Mouse (Mus musculus): ENCODE data around the gene Pih1d3. TPM values are rescaled to one million over a fixed set of nuclear protein-coding genes. Genes with fewer than 3 reads are reported as not detected.

Gene Pih1d3
- not detected in 2 replicates for polyA plus RNA-seq (2012; ENCODE audit: insufficient read depth, insufficient read length, missing spikeins)

GRCm38 (mm10) chr1:31222564-31222963, at the start of gene Pih1d3, which contains the start of gene 4931428L18Rik:
Pih1d3 (plus strand) TSS chr1:31222838.
4931428L18Rik (minus strand) TSS chr1:31222684.
- Histone ChIP-seq H3K4me3 (ENCODE audit: insufficient read depth, low read depth, low read length) (no peak within 1 kb of the TSS), H3K4me1 (ENCODE audit: control insufficient read depth, insufficient read depth, insufficient read length, low read length) (no peaks in the 10 kb centered on the region), H3K27ac (replicated peaks; ENCODE audit: low read depth, low read length) (no peak within 1 kb of the TSS)

GRCm38 (mm10) chr1:31175401-31175800, 47.2 kb upstream of the Pih1d3 start:
- Histone ChIP-seq H3K27ac (replicated peaks; ENCODE audit: low read depth, low read length) (no peak overlapping the region), H3K4me1 (ENCODE audit: control insufficient read depth, insufficient read depth, insufficient read length, low read length) (no peaks in the 10 kb centered on the region), H3K4me3 (ENCODE audit: insufficient read depth, low read depth, low read length) (no peak overlapping the region)

- H3K27ac ChIP-seq (replicated peaks; ENCODE audit: low read depth, low read length) = no peak within 1 kb of the TSS
- H3K4me3 ChIP-seq (ENCODE audit: insufficient read depth, low read depth, low read length) = no peak within 1 kb of the TSS
- H3K4me1 ChIP-seq (ENCODE audit: control insufficient read depth, insufficient read depth, insufficient read length, low read length) = no peaks in the 10 kb centered on the region
Measured at GRCm38 (mm10) chr1:31176101-31176500, 46.5 kb upstream of the Pih1d3 start, which contains the start of gene Lgsn. Lgsn (plus strand) TSS chr1:31176401.

GRCm38 (mm10) chr1:31178264-31178663, 44.4 kb upstream of the Pih1d3 start:
- H3K4me3 ChIP-seq (ENCODE audit: insufficient read depth, low read depth, low read length) = no peak overlapping the region
- H3K27ac ChIP-seq (replicated peaks; ENCODE audit: low read depth, low read length) = no peak overlapping the region
- H3K4me1 ChIP-seq (ENCODE audit: control insufficient read depth, insufficient read depth, insufficient read length, low read length) = no peaks in the 10 kb centered on the region

- no peak overlapping the region for H3K4me3 ChIP-seq (ENCODE audit: insufficient read depth, low read depth, low read length)
- H3K27ac ChIP-seq (replicated peaks; ENCODE audit: low read depth, low read length) = no peak overlapping the region
Measured at GRCm38 (mm10) chr1:31190237-31190866, 32.3 kb upstream of the Pih1d3 start.

GRCm38 (mm10) chr1:31195633-31196032, 27.0 kb upstream of the Pih1d3 start:
- Histone ChIP-seq H3K4me3 (ENCODE audit: insufficient read depth, low read depth, low read length) (no peak overlapping the region), H3K27ac (replicated peaks; ENCODE audit: low read depth, low read length) (no peak overlapping the region), H3K4me1 (ENCODE audit: control insufficient read depth, insufficient read depth, insufficient read length, low read length) (no peaks in the 10 kb centered on the region)

More at GRCm38 (mm10) chr1:31190237-31190866, 32.3 kb upstream of the Pih1d3 start:
- H3K4me1 ChIP-seq (ENCODE audit: control insufficient read depth, insufficient read depth, insufficient read length, low read length) = no peaks in the 10 kb centered on the region

- H3K4me1 ChIP-seq (ENCODE audit: control insufficient read depth, insufficient read depth, insufficient read length, low read length) = no peaks in the 10 kb centered on the region
- H3K27ac ChIP-seq (replicated peaks; ENCODE audit: low read depth, low read length) = no peak overlapping the region
- H3K4me3 ChIP-seq (ENCODE audit: insufficient read depth, low read depth, low read length) = no peak overlapping the region
Measured at GRCm38 (mm10) chr1:31196959-31197358, 25.7 kb upstream of the Pih1d3 start.

- Histone ChIP-seq H3K27ac (replicated peaks; ENCODE audit: low read depth, low read length) (no peak overlapping the region), H3K4me1 (ENCODE audit: control insufficient read depth, insufficient read depth, insufficient read length, low read length) (no peaks in the 10 kb centered on the region), H3K4me3 (ENCODE audit: insufficient read depth, low read depth, low read length) (no peak overlapping the region)
Measured at GRCm38 (mm10) chr1:31203771-31204170, 18.9 kb upstream of the Pih1d3 start.

- H3K27ac ChIP-seq (replicated peaks; ENCODE audit: low read depth, low read length) = no peak overlapping the region
- no peaks in the 10 kb centered on the region for H3K4me1 ChIP-seq (ENCODE audit: control insufficient read depth, insufficient read depth, insufficient read length, low read length)
- no peak overlapping the region for H3K4me3 ChIP-seq (ENCODE audit: insufficient read depth, low read depth, low read length)
Measured at GRCm38 (mm10) chr1:31205346-31205745, 17.3 kb upstream of the Pih1d3 start.

GRCm38 (mm10) chr1:31205770-31206169, 16.9 kb upstream of the Pih1d3 start:
- H3K4me1 ChIP-seq (ENCODE audit: control insufficient read depth, insufficient read depth, insufficient read length, low read length) = no peaks in the 10 kb centered on the region
- no peak overlapping the region for H3K4me3 ChIP-seq (ENCODE audit: insufficient read depth, low read depth, low read length)
- no peak overlapping the region for H3K27ac ChIP-seq (replicated peaks; ENCODE audit: low read depth, low read length)

- H3K27ac ChIP-seq (replicated peaks; ENCODE audit: low read depth, low read length) = no peak overlapping the region
Measured at GRCm38 (mm10) chr1:31210144-31210543, 12.5 kb upstream of the Pih1d3 start.

GRCm38 (mm10) chr1:31214831-31215230, 7.8 kb upstream of the Pih1d3 start:
- H3K4me1 ChIP-seq (ENCODE audit: control insufficient read depth, insufficient read depth, insufficient read length, low read length) = no peaks in the 10 kb centered on the region
- H3K4me3 ChIP-seq (ENCODE audit: insufficient read depth, low read depth, low read length) = no peak overlapping the region

More at GRCm38 (mm10) chr1:31210144-31210543, 12.5 kb upstream of the Pih1d3 start:
- H3K4me3 ChIP-seq (ENCODE audit: insufficient read depth, low read depth, low read length) = no peak overlapping the region
- no peaks in the 10 kb centered on the region for H3K4me1 ChIP-seq (ENCODE audit: control insufficient read depth, insufficient read depth, insufficient read length, low read length)

GRCm38 (mm10) chr1:31220599-31221250, 1.9 kb upstream of the Pih1d3 start:
- Histone ChIP-seq H3K4me3 (ENCODE audit: insufficient read depth, low read depth, low read length) (no peak overlapping the region), H3K27ac (replicated peaks; ENCODE audit: low read depth, low read length) (no peak overlapping the region), H3K4me1 (ENCODE audit: control insufficient read depth, insufficient read depth, insufficient read length, low read length) (no peaks in the 10 kb centered on the region)

More at GRCm38 (mm10) chr1:31214831-31215230, 7.8 kb upstream of the Pih1d3 start:
- H3K27ac ChIP-seq (replicated peaks; ENCODE audit: low read depth, low read length) = no peak overlapping the region

- H3K4me1 ChIP-seq (ENCODE audit: control insufficient read depth, insufficient read depth, insufficient read length, low read length) = no peaks in the 10 kb centered on the region
- H3K27ac ChIP-seq (replicated peaks; ENCODE audit: low read depth, low read length) = no peak overlapping the region
- H3K4me3 ChIP-seq (ENCODE audit: insufficient read depth, low read depth, low read length) = no peak overlapping the region
Measured at GRCm38 (mm10) chr1:31233319-31234036, 10.8 kb downstream of the Pih1d3 start.

- H3K4me3 ChIP-seq (ENCODE audit: insufficient read depth, low read depth, low read length) = no peak overlapping the region
- no peaks in the 10 kb centered on the region for H3K4me1 ChIP-seq (ENCODE audit: control insufficient read depth, insufficient read depth, insufficient read length, low read length)
- no peak overlapping the region for H3K27ac ChIP-seq (replicated peaks; ENCODE audit: low read depth, low read length)
Measured at GRCm38 (mm10) chr1:31260218-31260923, 37.7 kb downstream of the Pih1d3 start.

All from brown adipose tissue, adult 24 weeks (tissue).